Mouse (Mus musculus): Measurements from ENCODE around the gene Agl.

DNA sequence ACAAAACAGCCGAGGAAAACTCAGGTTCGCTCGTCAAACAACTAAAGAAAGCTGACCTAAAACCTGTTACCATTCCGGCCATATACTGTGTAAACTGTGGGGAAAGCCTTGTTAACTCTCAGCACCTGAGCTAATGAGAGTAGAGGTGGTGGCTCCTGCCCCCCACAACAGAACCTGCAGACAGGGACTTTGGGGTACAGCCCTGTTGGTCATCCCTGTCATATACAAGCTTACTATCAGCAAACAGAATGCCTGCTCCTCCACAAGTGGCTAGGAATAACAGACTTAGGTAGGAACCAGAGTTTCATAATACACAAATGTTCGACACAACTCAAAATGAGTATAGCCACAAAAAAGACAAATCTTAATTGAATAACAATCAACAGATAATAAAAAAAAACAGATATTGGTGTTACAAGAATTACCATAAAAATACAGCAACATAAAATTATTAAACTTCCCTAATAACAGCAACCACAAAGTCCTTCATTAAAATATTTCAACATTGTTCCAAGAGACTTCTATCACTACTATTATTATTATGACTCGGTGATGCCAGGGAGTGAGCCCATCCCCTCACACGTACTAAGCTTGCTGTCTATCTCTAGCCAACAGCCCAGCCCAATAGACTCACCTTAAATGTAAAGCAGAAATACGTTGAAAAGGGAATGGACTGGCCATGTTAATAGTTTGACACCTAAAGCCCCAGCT lies 112.9 kb downstream of the Agl start:
- TF ChIP-seq CTCF (IDR thresholded peaks at IDR 0.05; ENCODE audit: borderline replicate concordance, control insufficient read depth, extremely low read depth, insufficient read depth, low read length, poor library complexity) = no peak
- no peak for TF ChIP-seq POLR2A (IDR thresholded peaks at IDR 0.05; ENCODE audit: control insufficient read depth, extremely low read depth, insufficient read depth, low read length, poor library complexity)

All from thymus, adult 2 months (tissue).